Mouse (Mus musculus): ENCODE results near the gene Trnp1. TPM values are rescaled to one million over a fixed set of nuclear protein-coding genes. Genes with fewer than 3 reads are reported as not detected.

The Trnp1 gene
- polyA plus RNA-seq, 1 experiment: 1.0 TPM

DNA sequence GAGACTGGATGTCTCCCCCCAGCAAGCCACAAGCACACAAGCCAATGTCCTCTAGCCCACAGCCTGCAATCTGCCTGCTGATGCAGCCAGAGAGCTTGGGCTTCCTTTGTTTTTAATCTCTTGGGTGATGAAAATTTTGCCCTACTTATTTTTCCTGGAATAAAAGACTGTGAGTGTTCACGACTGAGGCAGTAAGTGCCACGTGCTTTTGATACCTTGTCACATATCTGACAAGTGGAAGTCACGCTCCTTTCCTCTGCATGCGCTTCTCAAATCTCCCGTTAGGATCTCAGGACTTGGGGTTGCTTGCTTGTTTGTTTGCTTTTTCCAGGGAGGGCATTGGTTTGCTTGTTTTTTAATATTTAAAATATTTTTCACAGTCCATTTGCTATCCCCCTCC, 6.0 kb upstream of the Trnp1 start:
- no peak overlapping the region for H3K27ac ChIP-seq (replicated peaks; ENCODE audit: low read depth, low read length)
- no peak overlapping the region for H3K4me3 ChIP-seq (ENCODE audit: insufficient read depth, low read depth, low read length)
- no peaks in the 10 kb centered on the region for H3K4me1 ChIP-seq (ENCODE audit: control insufficient read depth, insufficient read depth, insufficient read length, low read length)

DNA sequence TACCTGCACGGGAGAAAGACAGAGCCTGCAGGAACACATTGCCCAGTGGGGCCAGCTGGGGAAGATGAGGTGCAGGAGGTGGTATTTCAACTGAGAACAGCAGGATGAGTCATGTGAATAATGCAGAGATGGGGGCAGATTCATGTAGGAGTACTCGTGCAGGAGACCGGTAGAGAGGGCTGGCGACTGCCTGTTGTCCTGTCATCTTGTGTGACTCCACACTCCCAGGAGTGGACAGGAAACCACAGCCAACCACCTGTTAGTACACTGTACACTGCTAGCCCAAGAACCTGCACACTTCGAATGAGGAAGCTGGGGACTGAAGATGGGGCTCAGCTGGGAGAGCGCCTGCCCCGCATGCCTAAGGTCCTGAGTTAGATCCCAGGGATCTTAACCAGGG, 3.2 kb upstream of the Trnp1 start:
- no peak overlapping the region for H3K27ac ChIP-seq (replicated peaks; ENCODE audit: low read depth, low read length)
- no peaks in the 10 kb centered on the region for H3K4me1 ChIP-seq (ENCODE audit: control insufficient read depth, insufficient read depth, insufficient read length, low read length)
- H3K4me3 ChIP-seq (ENCODE audit: insufficient read depth, low read depth, low read length): no peak overlapping the region

DNA sequence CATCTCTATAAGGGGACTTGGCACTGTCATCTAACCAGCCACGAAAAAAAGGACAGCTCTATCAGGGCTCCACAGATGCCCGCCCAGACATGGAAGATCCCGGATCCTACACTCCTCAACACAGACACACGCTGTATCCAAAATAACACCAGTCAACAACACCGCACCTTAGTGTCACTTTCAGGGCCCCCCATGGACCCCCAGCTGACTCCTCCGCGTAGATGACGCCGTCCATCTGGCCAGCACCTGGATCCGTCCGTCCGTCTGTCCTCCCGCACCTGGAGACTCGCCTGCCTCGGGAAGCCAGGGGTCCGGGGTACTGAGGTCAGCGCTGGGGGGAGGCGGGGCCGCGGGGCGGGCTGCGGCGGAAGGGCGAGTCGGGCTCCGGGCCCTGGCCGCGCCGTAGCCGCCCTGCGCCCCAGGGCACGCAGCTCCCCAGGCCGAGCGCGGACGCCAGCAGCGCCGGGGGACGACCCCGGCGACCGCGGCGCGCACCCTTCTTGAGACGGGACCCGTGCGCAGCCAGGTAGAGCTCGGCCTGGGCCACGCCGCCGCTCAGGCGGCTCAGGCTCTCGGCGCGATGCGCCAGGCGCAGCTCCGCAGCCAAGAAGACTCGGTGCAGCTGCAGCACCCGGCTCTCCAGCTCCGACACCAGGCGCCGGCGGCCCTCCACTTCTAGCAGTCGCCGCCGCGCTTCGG, 740 bp downstream of the Trnp1 start:
- Histone ChIP-seq H3K4me1 (ENCODE audit: control insufficient read depth, insufficient read depth, insufficient read length, low read length) (peaks cover 2% of the 10 kb centered on the region; the same call in 1 of the 2 replicates), H3K27ac (replicated peaks; ENCODE audit: low read depth, low read length) (no peak overlapping the region), H3K4me3 (ENCODE audit: insufficient read depth, low read depth, low read length) (peak overlapping the region; percentile 58)

DNA sequence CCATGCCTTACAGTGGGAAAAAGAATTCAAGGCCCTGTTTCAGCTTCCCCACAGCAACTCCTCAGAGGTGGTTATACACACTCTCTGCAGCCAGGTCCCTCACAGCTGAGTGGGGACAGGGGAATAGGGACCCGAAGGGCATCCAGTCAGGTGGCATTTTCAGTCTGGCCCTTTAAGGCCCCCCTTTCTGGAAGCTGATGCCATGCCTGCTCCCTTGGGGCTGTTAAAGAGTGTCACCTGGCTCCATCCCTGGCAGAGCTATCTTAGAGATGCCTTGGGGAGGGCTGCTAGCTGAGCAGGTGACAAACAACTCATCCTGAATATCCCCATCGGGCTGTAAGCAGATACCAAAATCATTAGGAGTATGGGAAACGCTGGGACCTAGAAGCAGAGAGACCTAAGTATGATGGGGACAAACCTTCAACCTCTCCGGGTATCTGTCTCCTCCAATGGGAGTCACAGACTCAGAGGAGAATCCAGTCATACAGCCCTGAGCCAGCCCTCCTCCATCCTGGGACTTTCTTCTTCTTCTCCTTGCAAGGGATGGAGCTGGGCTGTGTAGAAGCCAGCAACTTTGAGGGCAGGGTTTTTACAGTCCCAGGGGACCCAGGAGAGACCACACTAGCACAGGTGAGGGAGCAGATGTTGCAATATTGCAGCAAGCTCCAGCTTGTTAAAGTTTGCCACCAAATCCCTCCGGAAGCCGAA, 1.5 kb downstream of the Trnp1 start:
- H3K4me3 ChIP-seq (ENCODE audit: insufficient read depth, low read depth, low read length): no peak overlapping the region
- H3K27ac ChIP-seq (replicated peaks; ENCODE audit: low read depth, low read length): no peak overlapping the region
- H3K4me1 ChIP-seq (ENCODE audit: control insufficient read depth, insufficient read depth, insufficient read length, low read length): peaks cover 2% of the 10 kb centered on the region; the same call in 1 of the 2 replicates

DNA sequence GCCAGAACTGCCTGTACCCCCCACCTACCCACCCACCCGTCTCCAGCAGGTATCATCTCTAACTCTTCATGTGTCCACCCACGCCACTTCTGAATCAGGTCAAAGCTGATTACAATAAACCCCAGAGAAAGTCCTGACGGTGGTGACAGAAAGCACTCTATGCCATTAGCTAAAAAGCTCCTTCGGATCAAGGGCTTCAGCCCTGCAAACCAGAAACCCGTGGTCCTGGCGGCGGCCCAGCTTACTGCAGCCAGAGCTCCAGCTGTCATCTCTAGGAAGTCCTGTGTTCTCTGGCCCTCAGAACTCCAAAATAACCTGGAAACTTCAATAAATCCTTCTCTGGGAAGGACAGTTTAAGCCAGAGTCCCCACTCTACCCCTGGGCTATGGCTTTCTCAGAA, 2.6 kb downstream of the Trnp1 start:
- Histone ChIP-seq H3K4me1 (ENCODE audit: control insufficient read depth, insufficient read depth, insufficient read length, low read length) (peaks cover 2% of the 10 kb centered on the region; the same call in 1 of the 2 replicates), H3K27ac (replicated peaks; ENCODE audit: low read depth, low read length) (no peak overlapping the region), H3K4me3 (ENCODE audit: insufficient read depth, low read depth, low read length) (no peak overlapping the region)

DNA sequence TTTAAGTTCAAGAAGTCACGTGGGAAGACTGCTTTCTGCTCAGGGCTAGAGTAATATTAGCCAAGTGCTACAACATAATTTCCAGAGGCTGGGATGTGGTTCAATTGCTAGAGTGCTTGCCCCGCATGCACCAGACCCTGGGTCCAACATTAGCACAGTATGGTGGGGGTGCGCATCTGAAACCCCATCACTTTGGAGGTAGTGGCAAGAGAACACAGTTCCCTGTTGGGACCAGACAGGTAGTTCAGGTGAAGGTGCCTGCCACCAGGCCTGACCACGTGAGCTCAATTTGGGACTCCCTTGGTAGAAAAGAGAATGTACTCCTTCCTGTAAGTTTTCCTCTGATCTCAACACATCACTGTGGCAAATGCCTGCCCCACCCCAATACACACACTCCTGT, 3.5 kb downstream of the Trnp1 start:
- no peak overlapping the region for H3K27ac ChIP-seq (replicated peaks; ENCODE audit: low read depth, low read length)
- H3K4me1 ChIP-seq (ENCODE audit: control insufficient read depth, insufficient read depth, insufficient read length, low read length): peaks cover 2% of the 10 kb centered on the region; the same call in 1 of the 2 replicates
- H3K4me3 ChIP-seq (ENCODE audit: insufficient read depth, low read depth, low read length): no peak overlapping the region

DNA sequence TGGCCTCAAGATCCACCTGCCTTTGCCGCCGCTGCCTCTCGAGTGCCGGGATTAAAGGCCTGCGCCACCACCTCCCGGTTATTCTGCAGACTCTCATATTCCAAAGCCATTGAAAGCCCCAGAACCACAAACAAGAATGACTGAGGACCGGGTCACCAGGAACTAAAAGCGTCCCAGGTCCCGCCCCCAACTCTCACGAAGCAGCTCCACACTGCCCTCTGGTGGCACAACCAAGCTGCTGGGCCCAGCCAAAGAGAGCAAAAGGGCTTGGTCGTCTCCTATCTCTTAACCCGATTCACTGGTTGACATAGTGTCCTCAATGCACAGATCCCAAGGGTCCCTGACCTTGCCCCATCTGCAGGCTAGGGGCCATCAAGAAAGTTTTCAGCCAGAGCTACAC, 3.9 kb downstream of the Trnp1 start:
- peaks cover 6% of the 10 kb centered on the region; the same call in 1 of the 2 replicates for H3K4me1 ChIP-seq (ENCODE audit: control insufficient read depth, insufficient read depth, insufficient read length, low read length)
- H3K27ac ChIP-seq (replicated peaks; ENCODE audit: low read depth, low read length): peak overlapping the region; percentile 64; the same call in 1 of the 2 replicates
- peak overlapping the region; percentile 58 for H3K4me3 ChIP-seq (ENCODE audit: insufficient read depth, low read depth, low read length)

DNA sequence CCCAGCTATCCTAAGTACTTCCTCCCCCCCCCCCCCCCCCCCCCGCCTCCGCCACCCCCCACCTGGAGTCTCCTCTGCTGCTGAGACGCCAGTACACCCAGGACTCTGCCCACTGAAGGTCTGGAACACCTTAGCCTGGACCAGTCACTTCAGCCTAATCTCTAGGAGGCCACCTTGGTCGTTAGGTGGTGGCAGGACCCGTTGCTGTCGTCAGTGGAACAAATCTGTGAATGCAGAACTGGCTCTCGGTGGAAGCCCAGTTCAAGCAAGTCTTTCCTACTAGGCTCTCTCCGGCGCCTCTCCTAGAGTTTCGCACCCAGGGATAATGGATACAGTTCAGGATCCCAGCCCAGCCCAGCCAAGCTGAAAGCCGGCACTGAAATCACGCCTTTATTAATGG, 4.5 kb downstream of the Trnp1 start:
- Histone ChIP-seq H3K4me3 (ENCODE audit: insufficient read depth, low read depth, low read length) (peak overlapping the region; percentile 58), H3K27ac (replicated peaks; ENCODE audit: low read depth, low read length) (peak overlapping the region; percentile 64), H3K4me1 (ENCODE audit: control insufficient read depth, insufficient read depth, insufficient read length, low read length) (peaks cover 8% of the 10 kb centered on the region; the same call in 1 of the 2 replicates)

DNA sequence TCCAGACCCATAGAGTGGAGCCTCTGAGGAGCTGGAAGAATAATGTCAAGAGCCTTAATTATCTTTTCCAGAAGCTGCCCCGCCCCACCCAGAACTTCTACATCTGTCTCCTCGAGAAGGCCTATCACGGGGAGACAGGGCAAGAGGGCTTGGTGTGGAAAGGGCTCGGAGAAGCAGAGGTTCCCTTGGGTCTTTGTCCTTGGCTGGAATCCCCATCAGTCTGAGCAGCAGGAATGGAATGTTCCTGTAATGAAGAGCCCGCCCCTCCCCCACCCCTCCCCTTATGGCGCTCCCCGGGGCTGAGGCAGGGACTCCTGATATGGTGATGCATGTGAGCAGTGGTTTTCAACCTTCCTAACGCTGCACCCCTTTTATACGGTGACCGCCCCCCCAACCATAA, 6.5 kb downstream of the Trnp1 start:
- Histone ChIP-seq H3K27ac (replicated peaks; ENCODE audit: low read depth, low read length) (no peak overlapping the region), H3K4me3 (ENCODE audit: insufficient read depth, low read depth, low read length) (no peak overlapping the region), H3K4me1 (ENCODE audit: control insufficient read depth, insufficient read depth, insufficient read length, low read length) (peaks cover 8% of the 10 kb centered on the region; the same call in 1 of the 2 replicates)

DNA sequence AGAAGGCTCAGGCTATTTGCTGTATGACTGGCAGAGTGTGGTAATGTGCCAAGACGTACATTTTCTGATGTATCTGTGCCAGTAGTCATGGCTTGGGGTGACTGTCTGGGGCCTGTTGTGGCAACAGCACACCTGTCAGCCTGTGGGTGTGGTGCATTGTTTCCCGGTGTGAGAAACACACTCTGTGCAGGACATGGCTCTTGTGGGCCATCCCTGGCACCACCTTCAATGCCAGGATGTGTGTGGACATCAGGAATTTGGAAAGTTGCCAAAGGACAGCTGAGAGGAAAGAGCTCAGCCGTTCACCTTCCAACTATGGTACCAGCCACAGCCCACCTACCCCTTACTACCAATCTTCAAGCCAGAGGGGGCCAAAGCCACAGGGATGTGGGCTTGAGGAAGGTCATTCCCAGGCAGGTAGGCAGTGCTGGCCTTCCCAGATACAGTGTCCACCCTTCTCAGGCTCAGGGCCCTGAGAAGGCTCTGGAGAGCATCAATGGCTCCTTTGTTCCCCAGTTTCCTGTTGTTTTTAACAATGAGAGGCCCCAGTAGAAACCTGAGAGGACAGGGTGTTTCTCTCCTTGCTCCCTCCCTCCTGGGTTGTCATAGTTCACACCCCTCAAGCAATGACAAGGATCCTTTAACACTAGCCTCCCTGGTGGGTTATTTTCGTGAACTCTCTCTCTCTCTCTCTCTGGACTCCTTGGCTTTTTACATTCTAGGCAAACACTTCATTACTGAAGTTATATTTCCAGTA, 8.7 kb downstream of the Trnp1 start:
- Histone ChIP-seq H3K4me3 (ENCODE audit: insufficient read depth, low read depth, low read length) (no peak overlapping the region), H3K4me1 (ENCODE audit: control insufficient read depth, insufficient read depth, insufficient read length, low read length) (peaks cover 8% of the 10 kb centered on the region; the same call in 1 of the 2 replicates), H3K27ac (replicated peaks; ENCODE audit: low read depth, low read length) (peak overlapping the region; percentile 45; the same call in 1 of the 2 replicates)

DNA sequence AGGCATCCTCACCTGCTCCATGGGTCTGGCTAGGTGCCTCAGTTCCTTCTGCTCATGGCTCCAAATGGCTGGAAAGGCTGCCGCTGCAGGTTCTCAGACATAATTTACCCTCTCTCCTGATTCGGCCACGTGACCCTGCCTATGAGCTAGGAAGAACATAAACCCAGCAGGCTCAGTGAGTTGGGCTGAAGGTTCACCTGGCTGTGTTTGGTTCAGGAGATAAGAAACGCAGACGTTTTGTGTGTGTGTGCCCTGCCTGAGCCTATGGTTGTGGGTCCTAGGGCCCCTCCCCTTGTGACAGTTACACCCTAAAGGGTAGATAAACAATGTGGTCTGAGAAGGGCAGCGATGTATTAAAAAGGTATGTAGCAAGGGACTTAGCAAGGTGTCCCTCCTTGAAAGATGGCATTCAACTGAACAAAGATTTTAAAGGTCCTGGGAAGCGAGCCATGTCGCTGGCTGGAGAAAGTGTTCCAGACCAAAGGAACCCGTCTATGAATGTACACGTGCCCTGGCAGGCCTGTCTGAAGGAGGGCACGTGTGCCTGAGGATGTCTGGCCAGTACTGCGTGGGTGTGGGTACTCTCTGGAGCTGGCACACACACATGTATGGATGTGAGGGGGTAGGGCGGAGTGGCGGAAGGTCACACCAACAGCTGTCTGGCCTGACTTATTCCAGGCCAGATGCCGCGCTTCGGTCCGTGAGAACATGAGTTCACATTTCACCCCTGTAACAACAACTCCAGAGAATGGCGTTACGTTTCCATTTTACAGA, 9.5 kb downstream of the Trnp1 start:
- H3K27ac ChIP-seq (replicated peaks; ENCODE audit: low read depth, low read length): no peak overlapping the region
- H3K4me3 ChIP-seq (ENCODE audit: insufficient read depth, low read depth, low read length): no peak overlapping the region
- peaks cover 8% of the 10 kb centered on the region for H3K4me1 ChIP-seq (ENCODE audit: control insufficient read depth, insufficient read depth, insufficient read length, low read length)

DNA sequence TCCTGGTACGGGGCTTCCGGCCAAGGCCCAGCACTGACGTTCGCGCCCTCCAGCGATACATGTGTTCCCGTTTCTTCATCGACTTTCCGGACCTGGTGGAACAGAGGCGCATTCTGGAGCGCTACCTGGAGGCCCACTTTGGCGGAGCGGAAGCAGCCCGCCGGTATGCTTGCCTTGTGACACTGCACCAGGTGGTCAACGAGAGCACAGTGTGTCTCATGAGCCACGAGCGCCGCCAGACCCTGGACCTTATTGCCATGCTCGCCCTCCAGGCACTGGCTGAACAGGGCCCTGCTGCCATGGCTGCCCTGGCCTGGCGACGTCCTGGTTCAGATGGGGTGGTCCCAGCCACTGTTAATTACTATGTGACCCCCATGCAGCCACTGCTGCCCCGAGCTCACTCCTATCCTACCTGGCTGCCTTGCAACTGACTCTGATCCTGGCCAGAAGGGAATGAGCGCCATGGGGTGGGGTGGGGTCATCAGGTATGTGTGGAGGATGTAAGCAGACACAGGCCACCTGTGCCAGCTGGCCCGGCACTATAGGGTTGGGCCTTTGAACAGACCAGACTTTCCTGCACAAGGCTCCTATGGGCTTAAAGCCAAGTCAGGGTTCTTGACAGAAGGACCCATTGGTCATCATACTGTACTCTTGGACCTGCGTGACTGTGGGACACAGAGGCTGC, 11.5 kb downstream of the Trnp1 start:
- H3K27ac ChIP-seq (replicated peaks; ENCODE audit: low read depth, low read length): no peak overlapping the region
- H3K4me3 ChIP-seq (ENCODE audit: insufficient read depth, low read depth, low read length): no peak overlapping the region
- H3K4me1 ChIP-seq (ENCODE audit: control insufficient read depth, insufficient read depth, insufficient read length, low read length): peaks cover 5% of the 10 kb centered on the region

DNA sequence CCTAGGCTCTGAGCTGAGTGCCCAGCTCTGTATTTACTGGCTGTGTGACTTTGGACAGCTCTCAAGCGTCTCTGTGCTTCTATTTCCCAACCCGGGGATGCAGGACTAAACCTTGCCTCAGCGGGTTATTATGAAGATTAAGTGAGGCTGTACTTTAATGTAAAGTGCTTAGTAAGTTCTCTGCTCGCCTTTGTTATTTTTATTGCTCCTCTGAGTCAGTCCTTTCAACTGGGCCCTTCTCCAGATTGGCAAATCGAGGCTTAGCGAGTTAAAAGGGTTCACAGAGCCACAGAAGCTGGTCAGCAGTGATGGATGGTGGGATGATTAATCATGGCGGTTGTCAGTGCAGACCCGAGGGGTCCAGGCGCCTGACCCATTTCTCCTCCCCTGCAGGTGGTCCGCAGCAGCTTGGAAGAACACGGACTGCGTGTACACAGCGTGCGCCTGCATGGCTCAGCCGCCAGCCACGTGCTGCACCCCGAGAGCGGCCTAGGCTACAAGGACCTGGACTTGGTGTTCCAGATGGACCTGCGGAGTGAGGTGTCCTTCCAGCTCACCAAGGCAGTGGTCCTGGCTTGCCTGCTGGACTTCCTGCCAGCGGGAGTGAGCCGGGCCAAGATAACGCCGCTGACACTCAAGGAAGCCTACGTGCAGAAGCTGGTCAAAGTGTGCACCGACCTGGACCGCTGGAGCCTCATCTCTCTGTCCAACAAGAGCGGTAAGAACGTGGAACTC, 12.5 kb downstream of the Trnp1 start:
- Histone ChIP-seq H3K4me3 (ENCODE audit: insufficient read depth, low read depth, low read length) (no peak overlapping the region), H3K4me1 (ENCODE audit: control insufficient read depth, insufficient read depth, insufficient read length, low read length) (peaks cover 5% of the 10 kb centered on the region), H3K27ac (replicated peaks; ENCODE audit: low read depth, low read length) (no peak overlapping the region)

Measured in brown adipose tissue, adult 24 weeks (tissue).